Mouse (Mus musculus): ENCODE data around the gene Strip1.
A peak's percentile ranks its signal among the peaks of the same experiment; 100 is the strongest.

Gene Strip1

DNA sequence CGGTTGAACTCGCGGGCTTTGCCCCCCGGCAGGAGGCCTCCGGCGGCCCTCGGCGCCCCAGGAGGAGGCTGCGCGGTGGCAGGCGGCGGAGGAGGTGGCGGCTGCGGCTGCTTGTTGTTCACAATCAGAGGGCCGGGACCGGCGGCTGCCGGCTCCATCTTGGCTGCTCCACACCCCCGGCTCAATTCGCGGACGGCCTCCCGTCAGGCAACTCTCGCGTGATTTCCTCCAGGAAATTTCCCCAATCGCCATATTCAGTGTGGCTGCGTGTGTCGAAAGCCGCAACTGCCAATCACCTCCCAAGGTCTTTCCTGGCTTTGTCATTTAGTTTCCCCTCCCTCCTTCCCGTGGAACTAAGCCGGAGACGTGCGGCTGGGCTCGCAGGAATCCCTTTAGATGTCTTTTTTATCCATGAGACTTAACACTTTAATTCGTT is at the start of gene Strip1:
Gene Strip1, minus strand, starts transcription at position 172 of the 436 bp plus-strand sequence.
- DNase-seq = peak; percentile 94

DNA sequence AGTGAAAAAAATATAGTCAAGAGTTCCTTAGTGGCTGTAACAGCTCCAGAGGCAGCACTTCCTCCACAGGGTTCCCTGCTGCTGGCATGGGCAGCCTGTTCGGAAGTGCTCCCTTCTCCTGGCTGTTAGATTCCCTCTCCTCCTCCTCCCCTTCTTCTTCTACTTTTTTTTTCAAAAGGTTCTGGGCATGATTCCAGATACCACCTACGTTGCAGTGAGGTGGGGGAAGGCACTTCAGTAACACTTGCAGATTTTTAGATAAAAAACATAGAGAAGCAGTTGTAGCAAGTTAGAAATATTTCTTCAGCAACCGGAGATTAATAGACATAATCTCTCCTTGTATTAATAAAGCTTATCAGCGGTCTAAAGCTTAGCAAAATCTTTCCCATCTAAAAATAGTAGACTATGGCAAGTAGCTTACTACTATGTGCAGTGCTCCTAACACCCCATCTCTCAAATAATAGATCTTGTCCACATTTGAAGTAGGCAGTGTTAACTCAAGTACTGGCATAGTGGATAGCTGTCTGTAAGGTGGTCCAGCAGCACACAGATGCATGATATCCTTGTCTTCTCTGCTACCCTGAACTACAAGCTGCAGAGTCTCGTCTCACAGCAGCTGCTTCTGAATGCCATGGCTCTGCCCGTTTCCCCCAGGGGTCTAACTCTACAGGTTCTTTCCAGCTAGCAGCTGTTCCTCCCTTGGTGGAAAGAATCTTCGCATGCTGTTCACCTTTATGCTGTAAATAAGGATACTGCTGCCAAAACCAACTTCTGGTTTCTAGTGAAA is 49.5 kb upstream of the Strip1 start:
- peak; percentile 28 to 41 for DNase-seq

DNA sequence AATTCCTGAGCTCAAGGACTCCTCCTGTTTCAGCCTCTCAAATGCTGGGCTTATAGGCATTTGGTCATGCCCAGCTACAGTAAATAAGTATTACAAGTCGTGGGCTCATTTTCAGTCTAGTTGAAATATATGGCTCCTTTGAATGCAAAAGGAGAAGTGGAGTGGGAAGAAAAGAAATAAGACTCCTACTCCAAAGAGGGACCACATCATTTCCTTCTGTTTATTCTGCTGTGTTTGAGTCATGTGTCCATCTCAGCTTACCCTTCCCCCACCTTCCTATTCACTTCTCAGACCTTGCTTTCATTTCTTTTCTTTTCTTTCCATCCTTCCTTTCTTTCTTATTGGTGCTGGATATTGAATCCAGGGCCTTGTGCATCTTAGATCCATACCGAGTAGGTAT is 40.0 kb upstream of the Strip1 start:
- no peak for DNase-seq

DNA sequence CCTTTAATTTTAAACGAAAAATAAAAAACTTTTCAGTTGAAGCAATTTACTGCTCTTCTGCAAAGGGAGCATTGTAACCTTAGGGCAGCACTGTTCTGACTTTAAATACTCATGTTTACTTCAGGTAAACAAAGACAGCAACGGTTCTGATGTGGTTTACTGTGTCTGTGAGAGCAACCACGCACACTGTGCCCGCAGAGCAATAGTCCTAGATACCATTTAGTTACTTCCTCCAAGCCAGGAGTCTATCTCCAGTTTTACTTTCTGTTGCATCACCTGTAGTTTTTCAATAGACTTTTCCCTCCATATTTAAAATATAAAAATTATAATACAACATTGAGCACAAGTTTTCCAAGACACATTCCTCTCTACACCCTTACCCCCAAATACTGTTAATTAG is 39.0 kb upstream of the Strip1 start:
- DNase-seq = no peak

DNA sequence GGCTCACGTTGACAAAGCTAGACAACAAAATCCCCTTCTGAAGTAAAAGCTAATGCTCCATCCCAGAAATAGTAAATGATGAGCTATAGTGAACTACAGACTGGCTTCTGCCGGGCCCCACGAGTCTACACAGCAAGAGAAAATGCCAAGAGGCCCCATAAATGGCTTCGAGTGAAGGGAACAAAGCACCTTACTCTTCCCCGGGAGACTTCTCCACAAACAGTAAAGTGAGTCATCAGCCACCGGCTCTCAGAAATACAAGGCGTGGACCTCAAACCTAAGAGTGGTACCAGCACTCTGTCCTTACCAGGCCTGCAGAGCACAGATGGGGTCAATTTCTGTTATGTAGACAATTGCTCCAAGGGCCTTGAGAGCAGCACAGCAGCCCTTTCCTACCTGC is 37.3 kb upstream of the Strip1 start:
- DNase-seq = no peak

DNA sequence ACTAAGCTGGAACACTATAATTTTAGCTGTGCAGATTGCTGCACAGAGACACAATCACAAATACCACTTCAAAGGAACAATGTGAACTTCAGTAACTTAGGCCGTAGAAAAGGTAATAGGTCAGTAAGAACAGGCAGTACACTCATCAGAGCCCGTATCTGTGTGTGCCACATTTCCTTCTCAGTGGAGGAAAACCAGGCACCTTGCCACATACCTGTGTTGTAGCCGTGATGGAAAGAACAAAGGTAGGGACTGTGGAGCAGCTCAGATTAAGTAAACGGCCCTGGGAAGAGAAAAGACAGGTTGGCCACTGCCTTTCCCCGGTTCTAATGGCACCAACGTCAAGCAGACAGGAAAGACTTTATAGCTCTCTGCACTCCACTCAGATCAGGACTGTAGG is 35.9 kb upstream of the Strip1 start:
- peak; percentile 52 to 62 for DNase-seq

DNA sequence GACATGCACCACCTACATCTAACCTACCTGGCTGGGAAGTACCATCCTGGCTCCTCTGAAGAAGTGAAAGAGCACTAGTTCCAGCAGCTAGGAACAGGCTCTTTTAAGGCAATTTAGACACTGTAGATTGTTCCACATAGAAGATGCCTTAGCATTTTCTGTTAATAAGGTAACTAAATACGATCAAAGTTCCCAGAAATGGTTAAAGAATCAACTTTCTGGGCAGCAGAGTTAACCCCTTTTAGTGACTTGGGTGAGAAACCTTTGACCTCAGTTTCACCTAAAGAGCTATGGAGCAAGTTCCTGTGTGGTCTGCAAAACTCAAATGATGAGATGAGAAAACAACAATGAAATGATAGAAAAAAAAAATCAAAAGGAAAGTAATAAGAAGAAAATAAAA is 33.1 kb upstream of the Strip1 start:
- peak; percentile 46 to 63 for DNase-seq

DNA sequence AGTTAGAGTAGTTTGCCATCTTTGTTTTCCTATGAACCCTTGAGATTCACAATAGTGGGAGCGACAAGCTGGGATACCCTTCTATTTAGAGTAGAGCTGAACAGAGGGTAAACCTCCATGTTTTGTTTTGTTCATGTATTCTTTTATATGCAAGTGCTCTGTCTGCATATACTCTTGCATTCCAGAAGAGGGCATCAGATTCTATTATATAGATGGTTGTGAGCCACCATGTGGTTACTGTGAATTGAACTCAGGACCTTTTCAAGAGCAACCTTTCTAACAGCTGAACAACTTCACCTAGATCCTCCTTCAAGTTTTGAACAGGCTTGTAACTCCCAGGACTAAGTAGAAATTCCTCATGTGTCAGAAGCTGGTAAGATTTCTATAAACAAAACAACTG is 27.5 kb upstream of the Strip1 start:
- DNase-seq = no peak

DNA sequence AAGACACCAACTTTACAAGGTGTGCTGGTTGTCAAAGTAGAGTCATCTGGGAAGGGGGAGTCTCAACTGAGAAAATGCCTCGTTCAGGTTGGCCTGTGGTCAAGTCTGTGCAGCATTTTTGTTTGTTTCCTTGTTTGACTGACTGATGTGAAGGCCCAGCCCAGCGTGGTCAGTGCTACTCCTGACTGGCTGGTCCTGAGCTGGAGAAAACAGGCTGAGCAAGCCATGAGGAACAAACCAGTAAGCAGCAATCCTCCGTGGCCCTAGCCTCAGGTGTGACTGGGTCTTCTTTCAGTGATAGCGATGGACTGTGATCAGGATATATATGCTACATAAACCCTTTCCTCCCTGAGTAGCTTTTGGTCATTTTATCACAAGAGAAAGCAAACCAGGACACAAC is 25.4 kb upstream of the Strip1 start:
- DNase-seq = no peak

DNA sequence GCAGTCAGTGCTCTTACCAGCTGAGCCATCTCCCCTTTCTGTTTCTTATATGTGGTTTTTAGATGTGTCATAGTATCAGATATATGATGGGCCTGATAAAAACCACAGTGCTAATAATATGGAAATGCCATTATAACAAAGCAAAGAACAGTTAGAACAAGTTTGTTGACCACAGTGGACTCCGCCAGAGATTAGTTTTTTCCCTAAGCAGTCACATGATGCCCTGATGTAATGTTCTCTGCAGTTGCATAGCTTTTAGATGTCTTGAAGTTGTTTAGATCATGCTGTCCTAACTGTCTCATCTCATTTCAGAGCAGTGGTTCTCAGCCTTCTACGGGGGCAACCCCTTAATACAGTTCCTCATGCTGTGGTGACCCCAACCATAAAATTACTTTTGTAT is 24.7 kb upstream of the Strip1 start:
- DNase-seq = no peak

DNA sequence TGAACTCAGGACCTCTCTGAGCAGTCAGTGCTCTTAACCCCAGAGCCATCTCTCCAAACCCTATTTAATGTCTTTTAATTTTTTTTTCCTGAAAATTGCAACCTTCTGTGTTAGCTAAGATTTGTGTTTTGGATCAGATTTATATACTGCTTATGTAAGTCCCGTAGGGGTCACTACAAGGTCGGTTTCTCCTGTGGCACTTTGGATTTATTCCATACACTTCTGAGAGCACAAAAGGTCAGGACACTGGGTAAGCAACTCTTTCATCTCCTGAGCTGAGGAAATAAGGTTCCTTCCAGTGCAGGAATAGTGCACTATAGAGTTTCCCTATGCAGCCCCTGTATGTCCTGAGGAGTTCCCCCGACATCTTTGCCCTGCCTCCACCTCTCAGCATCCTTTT is 24.0 kb upstream of the Strip1 start:
- peak in 1 of 2 experiments; percentile 49 for DNase-seq

DNA sequence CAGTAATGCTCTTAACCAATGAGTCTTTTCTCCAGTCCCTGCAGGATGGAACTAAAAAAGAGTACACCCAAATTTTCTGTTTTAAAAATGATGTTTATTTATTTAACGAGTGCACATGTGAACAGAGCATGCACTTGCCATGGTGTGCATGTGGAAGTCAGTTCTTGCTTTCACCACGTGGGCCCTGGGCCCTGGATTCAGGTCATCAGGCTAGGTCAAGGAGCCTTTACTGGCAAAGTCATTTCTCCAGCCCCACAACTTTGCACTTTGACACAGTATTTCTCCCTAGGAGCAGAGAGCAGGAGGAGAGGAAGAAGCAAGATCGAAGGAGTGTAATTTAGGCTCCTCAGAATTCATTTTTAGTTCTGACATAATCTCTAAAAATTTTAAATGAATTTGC is 23.4 kb upstream of the Strip1 start:
- no peak for DNase-seq

DNA sequence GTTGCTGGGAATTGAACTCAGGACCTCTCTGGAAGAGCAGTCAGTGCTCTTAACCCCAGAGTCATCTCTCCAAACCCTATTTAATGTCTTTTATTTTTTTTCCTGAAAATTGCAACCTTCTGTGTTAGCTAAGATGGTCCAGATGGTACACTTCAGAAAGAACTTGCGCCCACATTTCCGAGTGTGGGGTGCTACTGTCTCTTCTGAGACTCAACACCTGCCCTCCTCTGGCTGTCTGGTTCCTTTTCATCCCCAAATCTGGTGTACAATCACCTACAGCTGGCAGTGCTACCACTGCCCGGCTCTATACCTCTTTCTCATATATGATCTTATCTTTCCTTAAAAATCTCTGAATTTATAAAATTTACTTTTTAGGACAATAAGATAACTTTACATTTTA is 21.5 kb upstream of the Strip1 start:
- DNase-seq = no peak

DNA sequence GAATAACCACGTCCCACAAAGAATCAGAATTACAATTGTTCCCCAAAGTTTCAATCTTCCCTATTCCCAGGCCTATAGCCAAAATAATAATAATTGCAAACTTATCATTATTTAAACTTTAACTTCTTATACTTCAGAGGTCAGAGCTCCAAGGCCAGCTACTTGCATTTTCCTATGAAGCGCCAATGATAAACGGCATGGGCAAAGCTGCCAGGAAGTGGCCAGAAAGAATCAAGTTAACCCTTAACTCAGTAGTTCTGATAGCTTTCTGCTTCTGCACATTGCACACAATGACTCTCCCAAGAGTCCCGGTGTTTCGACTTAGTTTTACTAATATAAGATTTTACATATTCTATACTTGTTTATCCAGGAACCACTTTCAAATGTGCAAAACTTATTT is 18.8 kb upstream of the Strip1 start:
- DNase-seq = peak; percentile 41 to 60

DNA sequence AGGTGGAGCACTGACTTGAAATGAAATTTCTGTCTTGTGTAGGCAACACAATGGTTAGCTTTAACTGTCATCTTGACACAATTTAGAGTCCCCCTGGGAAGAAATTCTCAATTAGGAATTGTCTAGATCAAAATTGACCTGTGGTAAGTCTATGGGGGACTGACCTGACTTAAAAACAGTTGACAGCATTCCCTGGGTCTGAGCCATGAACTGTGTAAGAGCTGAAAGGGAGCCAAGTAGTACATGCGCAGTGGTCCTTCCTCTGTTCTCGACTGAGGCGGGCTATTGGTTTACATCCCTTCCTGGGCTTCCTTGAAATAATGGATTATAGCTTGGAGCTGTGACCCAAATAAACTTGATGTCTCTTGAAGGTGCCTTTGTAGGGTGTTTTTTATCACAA is 15.5 kb upstream of the Strip1 start:
- no peak for DNase-seq

DNA sequence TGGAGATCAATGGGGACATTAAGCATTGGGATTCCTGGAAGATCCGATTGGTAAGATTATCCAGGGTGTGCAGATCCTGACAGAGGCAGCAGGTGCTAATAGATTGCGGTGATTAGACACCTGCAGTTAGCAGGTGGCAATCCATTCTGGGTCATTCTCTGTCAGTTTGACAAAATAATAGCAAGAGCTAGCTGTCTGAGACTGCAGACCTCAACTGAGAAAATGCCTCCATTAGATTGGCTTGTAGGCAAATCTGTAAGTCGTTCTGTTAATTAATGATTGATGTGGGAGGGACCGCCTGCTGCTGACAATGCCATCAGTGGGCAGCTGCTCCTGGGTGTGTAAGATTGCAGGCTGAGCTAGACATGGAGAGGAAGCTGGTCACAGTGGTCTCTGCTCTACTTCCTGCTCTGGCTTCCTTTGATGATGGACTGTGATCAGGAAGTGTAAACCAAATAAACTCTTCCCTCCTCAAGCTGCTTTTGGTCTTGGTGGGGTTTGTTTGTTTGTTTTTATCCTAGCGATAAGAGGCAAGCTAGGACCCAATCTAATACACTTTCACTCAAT is 6.2 kb upstream of the Strip1 start:
- DNase-seq = no peak

DNA sequence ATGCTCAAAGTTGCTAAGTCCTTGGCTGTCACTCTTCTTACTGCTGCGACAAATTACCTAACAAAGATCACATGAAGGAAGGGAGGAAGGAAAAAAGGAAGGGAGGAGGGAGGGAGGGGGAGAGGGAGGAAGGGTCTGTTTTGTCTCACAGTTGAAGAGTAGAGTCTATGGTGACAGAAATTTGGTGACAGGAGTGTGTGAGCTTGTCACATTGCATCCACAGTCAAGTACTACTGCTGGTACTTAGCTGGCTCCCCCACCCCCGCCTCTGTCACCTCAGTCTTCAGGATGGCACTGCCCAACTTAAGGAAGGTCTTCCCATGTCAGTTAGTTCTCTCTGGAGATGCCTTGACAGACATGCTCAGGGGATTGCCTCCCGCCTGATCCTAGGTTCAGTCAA is 4.7 kb upstream of the Strip1 start:
- no peak for DNase-seq

DNA sequence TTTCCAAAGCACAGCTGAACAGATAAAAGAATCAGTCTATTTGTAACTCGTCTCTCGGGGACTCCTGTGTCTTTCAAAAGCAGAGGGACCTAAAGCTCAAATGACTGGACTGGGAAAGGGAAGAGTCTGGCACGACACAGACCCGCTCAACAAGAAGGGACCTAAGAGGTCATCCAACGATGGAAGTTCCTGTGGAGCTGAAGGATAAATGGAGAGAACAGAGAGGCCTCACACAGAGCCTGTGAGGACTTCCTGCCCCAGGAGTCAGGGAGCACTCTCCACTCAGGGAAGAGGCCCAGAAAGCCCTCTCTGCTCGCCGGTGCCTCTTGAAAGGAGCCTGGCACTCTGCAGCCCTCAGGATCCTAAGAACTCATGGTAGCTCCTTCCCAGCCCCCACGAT is 4.3 kb upstream of the Strip1 start:
- no peak for DNase-seq

DNA sequence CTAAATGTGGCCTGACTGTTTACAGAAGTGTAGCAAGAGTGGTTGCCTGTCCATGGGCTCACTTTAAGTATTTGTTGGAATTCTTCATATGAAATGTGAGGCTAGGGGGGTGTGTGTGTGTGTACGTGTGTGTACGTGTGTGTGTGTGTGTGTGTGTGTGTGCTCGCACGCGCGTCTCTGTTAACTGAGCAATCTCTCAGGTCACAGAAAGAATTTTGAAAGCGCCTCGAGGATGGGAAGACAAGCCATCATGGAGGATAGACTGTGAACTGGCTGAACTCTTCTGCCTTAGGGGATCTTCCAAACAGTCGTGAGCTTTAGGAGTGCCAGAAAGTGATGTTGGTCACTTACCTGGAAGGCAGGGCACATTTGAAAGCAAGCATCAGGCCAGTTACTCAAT is 2.4 kb upstream of the Strip1 start:
- no peak for DNase-seq

DNA sequence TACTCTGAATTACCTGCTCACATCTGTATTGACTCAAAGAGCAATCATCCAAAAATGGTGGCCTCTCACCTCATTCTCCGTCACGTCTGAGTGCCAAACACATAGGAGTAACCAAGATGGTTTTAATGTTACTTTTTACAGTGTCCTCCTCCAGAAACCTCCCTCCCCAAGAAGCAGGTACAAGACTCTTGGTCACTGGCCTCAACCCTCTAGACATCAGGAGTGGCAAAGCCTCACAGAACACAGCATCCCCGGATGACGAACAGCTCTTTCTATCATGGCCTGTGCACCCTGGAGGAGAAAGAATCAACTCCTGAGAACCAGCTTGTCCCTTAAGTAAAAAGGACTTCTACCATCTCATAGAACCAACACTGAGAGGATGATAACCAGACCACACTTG is 1.3 kb upstream of the Strip1 start:
- DNase-seq = no peak

DNA sequence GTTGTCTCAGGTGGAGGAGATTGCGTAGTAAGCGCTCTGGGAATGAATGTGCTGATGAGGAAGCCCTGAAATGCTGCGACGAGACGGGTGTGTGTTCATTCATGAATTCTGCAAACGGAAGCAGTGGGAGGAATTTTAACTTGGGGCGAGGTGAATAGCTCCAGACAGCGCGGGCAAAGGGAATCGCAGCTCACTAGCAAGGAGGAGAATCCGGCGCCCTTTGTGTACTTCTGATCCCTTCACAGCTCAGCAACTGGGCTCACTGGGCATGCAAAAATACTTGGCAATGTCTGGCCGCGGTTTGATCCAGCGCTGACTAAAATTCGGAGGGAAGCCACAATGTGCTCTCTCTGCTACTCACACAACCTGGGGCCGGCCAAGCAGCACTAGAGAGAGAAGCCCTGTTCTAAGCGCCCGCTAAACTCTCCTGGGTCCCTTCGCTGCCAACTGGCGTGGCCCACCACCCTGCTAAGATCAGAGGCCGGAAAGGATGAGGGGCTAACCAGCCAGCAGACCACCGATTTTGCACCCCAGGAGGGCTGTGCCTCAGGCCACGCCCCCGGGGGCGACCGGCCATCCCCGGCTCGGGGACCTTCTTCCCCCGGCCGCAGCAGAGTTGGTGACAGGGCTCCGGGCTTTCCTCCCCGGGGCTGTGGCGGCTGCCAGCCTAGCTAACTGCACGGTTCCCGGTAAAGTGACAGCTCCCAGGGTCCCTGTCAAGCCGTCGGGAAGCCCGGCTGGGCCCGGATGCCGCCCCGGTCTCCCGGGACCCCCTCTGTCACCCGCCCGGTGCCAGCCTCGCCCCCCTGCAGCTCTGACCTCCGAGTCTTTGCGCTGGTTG is 592 bp downstream of the Strip1 start, which contains the start of gene Gm10961:
Gene Gm10961, plus strand, starts transcription at position 641 of the 841 bp plus-strand sequence.
- DNase-seq = peak; percentile 76 to 77

DNA sequence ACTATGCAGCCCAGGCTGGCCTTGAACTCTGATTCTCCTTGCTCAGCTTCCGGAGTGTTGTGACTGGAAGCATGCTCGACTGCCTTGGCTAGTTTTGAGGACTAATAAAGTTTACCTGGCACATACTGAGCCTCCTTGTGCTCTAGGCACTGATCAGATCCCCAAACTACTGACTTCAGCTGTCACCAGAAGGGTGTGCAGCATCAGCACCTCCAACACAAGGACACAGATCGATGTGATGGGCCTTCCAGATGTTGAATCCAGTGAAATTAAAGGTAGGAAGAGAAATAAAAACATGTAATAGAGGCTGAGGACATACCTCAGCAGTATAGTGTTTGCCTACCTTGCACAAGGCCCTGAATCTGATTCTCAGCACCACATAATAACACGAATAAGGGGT is 2.1 kb downstream of the Strip1 start:
- DNase-seq = no peak

DNA sequence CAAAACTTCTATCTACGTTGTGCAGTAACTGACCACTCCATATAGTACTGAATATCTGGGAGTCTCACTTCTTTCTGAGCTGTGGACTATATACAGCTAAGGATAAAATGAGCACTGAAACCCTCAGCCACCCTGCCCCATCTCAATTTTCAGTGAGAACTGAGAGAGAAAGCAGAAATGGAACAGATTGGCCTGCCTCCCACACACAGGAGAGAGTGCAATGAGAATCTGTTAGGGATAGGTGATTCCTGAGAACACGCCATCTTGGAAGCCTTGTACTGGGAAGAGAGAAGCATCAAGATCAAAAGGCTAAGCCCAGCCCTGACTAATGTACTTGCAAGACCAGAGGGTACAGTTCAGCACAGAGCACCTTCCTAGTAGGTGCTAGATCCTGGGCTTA is 2.9 kb downstream of the Strip1 start:
- DNase-seq = no peak

DNA sequence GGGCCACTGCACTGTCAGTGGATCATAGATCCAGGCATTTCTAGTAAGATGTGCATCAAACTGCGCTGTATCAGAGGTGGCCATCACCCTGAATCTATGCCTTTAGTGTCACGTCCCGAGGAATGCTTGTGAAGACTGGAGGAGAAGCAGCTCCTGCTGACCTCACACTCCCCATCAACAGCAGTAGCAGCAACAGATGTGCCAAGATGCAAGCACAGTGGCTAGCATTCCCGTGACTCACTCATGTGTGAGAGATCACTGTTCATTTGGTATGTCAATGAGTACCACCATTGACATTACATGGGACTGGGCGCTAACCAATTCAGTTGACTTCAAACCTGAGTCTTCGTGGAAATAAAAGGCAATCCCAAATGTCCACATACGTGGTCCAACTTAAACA is 3.9 kb downstream of the Strip1 start:
- peak in 1 of 2 experiments; percentile 37 for DNase-seq

Measured in kidney, adult 8-10 months (tissue).